Mouse (Mus musculus) lung, embryonic 14.5 days (tissue): ENCODE measurements around the gene Mdm2. TPM values are rescaled to one million over a fixed set of nuclear protein-coding genes. Genes with fewer than 3 reads are reported as not detected.

ENCODE experiments used
- ATAC-seq: fragments of 200-750 bp; cut with Nextera tagmentation; 2 replicates; pipeline ENCODE4 v1.8.0; 2017; ENCODE audit warnings: mild to moderate bottlenecking, moderate TSS enrichment, moderate library complexity; ENCODE audit not compliant: insufficient read depth
- DNase-seq: peaks from one replicate; pipeline ENCODE4 v3.0.0-alpha.2; 2015
- H3K27ac ChIP-seq: fragments of 300-500 bp; sonication (generic); 2 replicates; pipeline ENCODE4 v1.5.1; 2014; ENCODE audit warnings: low read depth, mild to moderate bottlenecking, moderate library complexity
- H3K27me3 ChIP-seq: fragments of 300-500 bp; sonication (generic); 2 replicates; pipeline ENCODE4 v1.6.1; 2014; ENCODE audit warnings: low read length, control low read depth; ENCODE audit not compliant: insufficient read depth
- H3K36me3 ChIP-seq: fragments of 300-500 bp; sonication (generic); 2 replicates; pipeline ENCODE4 v1.6.1; 2014; ENCODE audit warnings: control low read depth; ENCODE audit not compliant: insufficient read depth
- H3K4me1 ChIP-seq: fragments of 300-500 bp; sonication (generic); 2 replicates; pipeline ENCODE4 v1.6.1; 2014; ENCODE audit warnings: antibody characterized with exemption, control low read depth; ENCODE audit not compliant: insufficient read depth
- H3K4me2 ChIP-seq: fragments of 300-500 bp; sonication (generic); 2 replicates; pipeline ENCODE4 v1.6.1; 2014; ENCODE audit warnings: mild to moderate bottlenecking
- H3K4me3 ChIP-seq: fragments of 300-500 bp; sonication (generic); 2 replicates; pipeline ENCODE4 v1.5.1; 2014; ENCODE audit warnings: low read depth, low read length
- H3K9ac ChIP-seq: fragments of 300-500 bp; sonication (generic); 2 replicates; pipeline ENCODE4 v1.6.1; 2014
- H3K9me3 ChIP-seq: fragments of 300-500 bp; sonication (generic); 2 replicates; pipeline ENCODE4 v1.6.1; 2016; ENCODE audit warnings: low read depth, low read length, control low read depth
- CTCF ChIP-seq: IDR thresholded peaks from 2 replicates; pipeline ENCODE4 v1.5.1; 2016; ENCODE audit warnings: antibody characterized with exemption, low read depth
- WGBS: fragments of 180-500 bp; shearing (Covaris S2); extraction: QIAGEN DNeasy Blood & Tissue Kit; methylation state at CpG from one replicate; pipeline ENCODE4 v1.1.7; 2014; 5-methylcytosine and 5-hydroxymethylcytosine counted together
- polyA plus RNA-seq: library from polyadenylated mRNA; unstranded; fragments of >200 nt; fragmentation: Nextera tagmentation; extraction: Ambion mirVana; gene quantifications from 2 replicates; pipeline ENCODE4 v1.2.1, GENCODE M21; 2014

Mdm2 gene
- polyA plus RNA-seq, 1 experiment from 2014 or later, result 50.5 TPM

DNA sequence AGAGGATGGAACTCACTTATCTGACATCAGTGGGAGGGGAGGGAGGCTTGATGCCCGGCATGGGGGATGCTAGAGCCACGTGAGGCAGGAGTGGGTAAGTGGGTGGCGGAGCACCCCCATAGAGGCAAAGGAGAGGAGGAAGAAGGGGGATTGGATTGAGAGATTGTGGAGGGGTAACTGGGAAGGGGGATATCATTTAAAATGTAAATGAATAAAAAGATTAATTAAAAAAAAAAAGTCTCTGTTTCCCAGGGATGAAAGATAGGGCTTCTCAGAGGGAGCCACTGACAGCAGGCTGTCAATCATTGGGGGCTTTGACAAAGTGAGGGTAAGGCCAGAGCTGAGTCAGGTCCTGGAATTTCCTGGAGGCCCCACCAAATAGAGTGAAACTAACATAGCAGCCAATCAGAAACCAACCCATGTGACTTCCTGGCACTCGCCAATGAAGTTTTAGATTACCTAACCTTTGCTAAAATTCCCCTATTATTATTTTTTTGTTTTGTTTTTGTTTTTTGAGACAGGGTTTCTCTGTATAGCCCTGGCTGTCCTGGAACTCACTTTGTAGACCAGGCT lies 4.5 kb upstream of the Mdm2 start:
- no peaks in the 10 kb centered on the region for H3K36me3 ChIP-seq
- WGBS, result 71% methylated on average over 4 of the region's 4 CpGs
- no peak overlapping the region for H3K27ac ChIP-seq
- no peak overlapping the region for H3K4me2 ChIP-seq
- no peak overlapping the region for H3K9ac ChIP-seq
- no peaks in the 10 kb centered on the region for H3K27me3 ChIP-seq
- TF ChIP-seq CTCF, result no peak
- no peak overlapping the region for H3K4me3 ChIP-seq
- H3K9me3 ChIP-seq, result no peaks in the 10 kb centered on the region
- H3K4me1 ChIP-seq, result no peaks in the 10 kb centered on the region
- no peak for ATAC-seq
- DNase-seq, result no peak

GRCm38 (mm10) chr10:117714048-117714545 lies 3.5 kb upstream of the Mdm2 start:
- DNase-seq (no peak), ATAC-seq (no peak)
- Histone ChIP-seq H3K9me3 (no peaks in the 10 kb centered on the region), H3K27me3 (no peaks in the 10 kb centered on the region), H3K4me2 (no peak overlapping the region), H3K4me1 (no peaks in the 10 kb centered on the region), H3K4me3 (no peak overlapping the region), H3K36me3 (no peaks in the 10 kb centered on the region), H3K9ac (no peak overlapping the region), H3K27ac (no peak overlapping the region)
- no peak for TF ChIP-seq CTCF
- WGBS, result 77% methylated on average over 3 of the region's 3 CpGs

- Histone ChIP-seq H3K4me1 (no peaks in the 10 kb centered on the region), H3K4me2 (no peak overlapping the region), H3K9ac (no peak overlapping the region), H3K9me3 (no peaks in the 10 kb centered on the region), H3K4me3 (no peak overlapping the region), H3K36me3 (peaks cover 5% of the 10 kb centered on the region; the same call in 1 of the 2 replicates), H3K27ac (no peak overlapping the region), H3K27me3 (no peaks in the 10 kb centered on the region)
- WGBS, result 86% methylated on average over 8 of the region's 8 CpGs
- DNase-seq, result no peak
- no peak for TF ChIP-seq CTCF
- no peak for ATAC-seq
Observed at GRCm38 (mm10) chr10:117713466-117713865, 2.9 kb upstream of the Mdm2 start.

- Histone ChIP-seq H3K27ac (no peak overlapping the region), H3K27me3 (no peaks in the 10 kb centered on the region), H3K4me1 (no peaks in the 10 kb centered on the region), H3K9me3 (no peaks in the 10 kb centered on the region), H3K4me2 (no peak overlapping the region), H3K36me3 (peaks cover 8% of the 10 kb centered on the region; the same call in 1 of the 2 replicates), H3K9ac (no peak overlapping the region), H3K4me3 (no peak overlapping the region)
- ATAC-seq (no peak), DNase-seq (no peak)
- TF ChIP-seq CTCF, result no peak
- WGBS, result 91% methylated on average over 9 of the region's 9 CpGs
Observed at GRCm38 (mm10) chr10:117712871-117713270, 2.3 kb upstream of the Mdm2 start.

DNA sequence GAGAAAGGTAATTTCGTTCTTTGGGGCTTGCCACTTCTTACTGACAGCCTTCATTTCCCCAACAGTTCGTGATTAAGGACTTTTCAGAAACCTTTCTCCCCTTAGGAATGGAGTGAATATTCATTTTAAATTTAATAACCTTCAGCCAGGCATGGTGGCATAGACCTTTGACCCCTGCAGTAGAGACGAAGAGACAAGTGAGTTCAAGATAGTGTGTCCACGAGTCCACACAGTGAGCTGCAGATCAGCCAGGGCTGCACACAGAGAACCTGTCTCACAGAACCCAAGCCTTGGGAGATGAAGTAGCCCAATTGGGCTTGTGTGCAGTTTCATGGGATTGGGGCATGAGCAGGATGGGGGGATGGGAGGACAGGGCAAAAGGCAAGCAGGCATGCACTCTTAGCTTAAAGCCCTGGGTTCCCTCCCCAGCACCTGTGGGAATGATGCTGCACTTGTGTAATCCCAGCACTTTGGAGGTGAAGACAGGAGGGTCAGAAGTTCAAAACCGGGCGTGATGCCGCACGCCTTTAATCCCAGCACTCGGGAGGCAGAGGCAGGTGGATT lies 1.7 kb upstream of the Mdm2 start:
- Histone ChIP-seq H3K4me2 (no peak overlapping the region), H3K36me3 (peaks cover 14% of the 10 kb centered on the region), H3K27ac (no peak overlapping the region), H3K9me3 (no peaks in the 10 kb centered on the region), H3K27me3 (no peaks in the 10 kb centered on the region), H3K4me1 (no peaks in the 10 kb centered on the region), H3K4me3 (no peak overlapping the region), H3K9ac (no peak overlapping the region)
- ATAC-seq (no peak), DNase-seq (no peak)
- WGBS, result 87% methylated on average over 9 of the region's 9 CpGs
- no peak for TF ChIP-seq CTCF

GRCm38 (mm10) chr10:117711408-117711807 lies 850 bp upstream of the Mdm2 start:
- Histone ChIP-seq H3K4me1 (no peaks in the 10 kb centered on the region), H3K36me3 (peaks cover 22% of the 10 kb centered on the region), H3K9ac (no peak overlapping the region), H3K4me3 (peak overlapping the region; percentile 80), H3K4me2 (peak overlapping the region; percentile 70), H3K9me3 (no peaks in the 10 kb centered on the region), H3K27ac (no peak overlapping the region), H3K27me3 (no peaks in the 10 kb centered on the region)
- ATAC-seq, result no peak; the same call in 1 of the 2 replicates
- no peak for TF ChIP-seq CTCF
- no peak for DNase-seq
- WGBS, result 68% methylated on average over 5 of the region's 5 CpGs

DNA sequence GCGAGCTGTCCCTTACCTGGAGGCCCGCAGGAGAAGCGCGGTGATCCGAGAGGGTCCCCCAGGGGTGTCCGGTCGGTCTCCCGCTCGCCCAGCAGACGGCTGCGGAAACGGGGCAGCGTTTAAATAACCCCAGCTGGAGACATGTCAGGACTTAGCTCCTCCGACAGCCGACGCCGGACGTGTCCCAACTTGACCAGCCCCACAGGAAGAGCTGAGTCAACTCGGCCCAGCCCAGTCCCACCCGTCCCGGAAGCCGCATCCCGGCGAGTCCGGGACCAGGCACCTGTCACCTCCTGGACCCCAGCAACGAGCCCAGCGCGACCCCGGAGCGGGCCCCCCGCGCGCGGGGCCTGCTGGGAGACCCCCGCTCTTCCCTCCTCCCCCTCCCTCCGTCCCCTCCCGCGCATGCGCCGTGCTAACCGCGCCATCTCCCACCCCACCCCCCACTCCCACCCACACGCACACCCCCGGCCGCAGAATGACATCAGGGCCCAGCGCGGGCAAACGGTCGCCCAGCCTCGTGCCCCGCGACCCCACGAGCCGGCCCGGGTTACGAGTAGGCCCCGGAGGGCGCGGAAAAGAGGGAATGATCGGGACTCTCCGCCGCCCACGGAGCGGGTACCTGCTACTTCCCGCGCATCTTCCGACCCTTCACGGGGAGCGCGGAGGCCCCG lies 491 bp downstream of the Mdm2 start:
- no peak for TF ChIP-seq CTCF
- Histone ChIP-seq H3K27ac (peak overlapping the region; percentile 96), H3K9ac (peak overlapping the region; percentile 99), H3K4me2 (peak overlapping the region; percentile 83), H3K9me3 (no peaks in the 10 kb centered on the region), H3K36me3 (peaks cover 32% of the 10 kb centered on the region), H3K4me1 (no peaks in the 10 kb centered on the region), H3K4me3 (peak overlapping the region; percentile 80), H3K27me3 (no peaks in the 10 kb centered on the region)
- DNase-seq (peak; percentile 81), ATAC-seq (peak; percentile 81)
- under 1% methylated on average over 69 of the region's 71 CpGs for WGBS
